Mouse (Mus musculus) thymus, adult 2 months (tissue): ENCODE data around the gene C1ql2.

Source experiments
- CTCF ChIP-seq: fragments of 200-500 bp; IDR thresholded peaks from 2 replicates; pipeline ENCODE4 v1.5.1; 2012; ENCODE audit warnings: mild to moderate bottlenecking, control low read depth, low read length, moderate library complexity, borderline replicate concordance; ENCODE audit not compliant: control insufficient read depth, poor library complexity, insufficient read depth; ENCODE audit errors: extremely low read depth
- POLR2A ChIP-seq: fragments of 200-500 bp; IDR thresholded peaks from 2 replicates; pipeline ENCODE4 v1.6.1; 2012; ENCODE audit warnings: mild to moderate bottlenecking, low read length, control low read depth, moderate library complexity; ENCODE audit not compliant: control insufficient read depth, poor library complexity, insufficient read depth; ENCODE audit errors: extremely low read depth

DNA sequence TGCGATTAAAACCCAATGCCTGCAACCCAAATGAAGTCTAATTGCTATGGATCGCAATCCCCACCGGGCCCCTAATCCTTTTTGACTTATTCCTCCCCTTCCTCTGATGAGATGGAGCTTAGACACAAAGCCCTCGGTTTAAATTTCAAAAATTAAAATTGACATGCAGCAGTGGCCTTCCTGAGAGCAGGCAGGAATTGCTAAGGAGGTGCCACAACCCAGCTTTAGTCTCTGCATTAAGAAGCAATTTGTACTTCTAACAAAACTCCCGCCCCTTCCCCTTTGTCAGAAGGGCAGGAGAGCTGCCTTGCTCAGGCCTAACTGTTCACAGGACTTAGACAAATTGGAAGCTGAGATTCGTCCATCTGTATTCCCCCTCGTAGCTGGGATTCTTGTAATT lies 4.6 kb downstream of the C1ql2 start:
- TF ChIP-seq CTCF (no peak), POLR2A (no peak)
